Mouse (Mus musculus) hindbrain, embryonic 12.5 days (tissue): ENCODE data around the gene Lasp1. TPM values are rescaled to one million over a fixed set of nuclear protein-coding genes. Genes with fewer than 3 reads are reported as not detected.
"Not testable (repeated sequence)": the region's sequence is repeated elsewhere in the genome, so short reads cannot be mapped to it uniquely, and the experiment has no call there.

Experiments used
- ATAC-seq: fragments of 200-750 bp; cut with Nextera tagmentation; 2 replicates; pipeline ENCODE4 v1.8.0; 2017; ENCODE audit warnings: moderate TSS enrichment; ENCODE audit not compliant: low FRiP score
- H3K27ac ChIP-seq: fragments of 300-500 bp; sonication (generic); 2 replicates; pipeline ENCODE4 v1.5.1; 2016; ENCODE audit warnings: mild to moderate bottlenecking
- H3K27me3 ChIP-seq: fragments of 300-500 bp; sonication (generic); 2 replicates; pipeline ENCODE4 v1.6.1; 2016; ENCODE audit warnings: mild to moderate bottlenecking
- H3K36me3 ChIP-seq: fragments of 300-500 bp; sonication (generic); 2 replicates; pipeline ENCODE4 v1.6.1; 2016; ENCODE audit warnings: mild to moderate bottlenecking
- H3K4me1 ChIP-seq: fragments of 300-500 bp; sonication (generic); 2 replicates; pipeline ENCODE4 v1.6.1; 2016
- H3K4me2 ChIP-seq: fragments of 300-500 bp; sonication (generic); replicated peaks from 2 replicates; pipeline ENCODE4 v1.6.1; 2016; ENCODE audit warnings: mild to moderate bottlenecking
- H3K4me3 ChIP-seq: fragments of 300-500 bp; sonication (generic); 2 replicates; pipeline ENCODE4 v1.5.1; 2016; ENCODE audit warnings: mild to moderate bottlenecking
- H3K9ac ChIP-seq: fragments of 300-500 bp; sonication (generic); 2 replicates; pipeline ENCODE4 v1.6.1; 2016; ENCODE audit warnings: mild to moderate bottlenecking, moderate library complexity
- H3K9me3 ChIP-seq: fragments of 300-500 bp; sonication (generic); replicated peaks from 2 replicates; pipeline ENCODE4 v1.6.1; 2016; ENCODE audit warnings: mild to moderate bottlenecking
- WGBS: fragments of 180-500 bp; shearing (Covaris S2); methylation state at CpG from one replicate; pipeline ENCODE4 v1.1.7; 2016; 5-methylcytosine and 5-hydroxymethylcytosine counted together
- polyA plus RNA-seq: library from polyadenylated mRNA; unstranded; fragments of >200 nt; fragmentation: Nextera tagmentation; extraction: Ambion mirVana; gene quantifications from 2 replicates; pipeline ENCODE4 v1.2.1, GENCODE M21; 2016

Gene Lasp1
- polyA plus RNA-seq, 1 experiment from 2014 or later, result 111 TPM

DNA sequence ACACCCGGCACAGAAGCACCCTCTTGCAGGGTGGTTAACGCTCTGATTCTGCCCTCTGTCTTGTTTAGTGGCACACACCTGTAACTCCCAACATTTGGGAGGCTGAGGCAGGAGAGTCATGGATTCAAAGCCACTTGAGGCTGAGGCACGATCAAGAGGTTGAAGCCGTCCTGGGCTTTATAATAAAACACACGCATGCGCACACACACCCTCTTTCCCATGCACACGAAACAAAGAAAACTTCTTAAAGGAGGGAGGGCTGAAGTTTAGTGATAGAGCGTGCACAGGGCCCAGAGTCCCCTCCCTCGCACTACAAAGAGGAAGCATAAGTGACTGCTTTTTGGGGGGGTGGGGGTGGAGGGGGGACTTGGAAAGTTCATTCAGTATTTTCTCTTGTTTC lies 27.2 kb downstream of the Lasp1 start:
- Histone ChIP-seq H3K4me2 (no peak overlapping the region), H3K27ac (no peak overlapping the region), H3K9me3 (no peaks in the 10 kb centered on the region), H3K36me3 (peaks cover 64% of the 10 kb centered on the region), H3K4me3 (no peak overlapping the region), H3K9ac (no peak overlapping the region), H3K27me3 (no peaks in the 10 kb centered on the region), H3K4me1 (no peaks in the 10 kb centered on the region)
- 89% methylated on average over 9 of the region's 9 CpGs for WGBS
- ATAC-seq, result no peak

DNA sequence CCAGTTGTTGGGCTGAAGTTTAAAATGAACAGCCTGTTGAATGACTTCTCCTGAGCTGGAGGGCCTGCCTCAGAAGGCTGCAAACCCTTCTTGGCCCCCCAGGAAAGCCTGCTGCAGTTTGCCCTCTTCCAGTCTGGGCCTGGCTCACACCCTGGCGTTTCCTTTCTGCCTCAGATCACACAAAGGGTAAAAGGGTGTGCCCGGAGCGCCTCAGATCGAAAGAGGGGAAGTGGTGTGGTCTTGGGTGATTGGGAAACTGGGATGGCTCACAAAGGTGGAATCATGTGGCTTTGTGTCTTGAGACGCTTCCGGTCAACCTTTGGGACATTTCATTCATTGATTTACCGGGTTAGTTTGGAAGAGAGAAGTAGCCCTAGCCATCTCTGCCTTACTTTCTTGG lies 27.6 kb downstream of the Lasp1 start:
- H3K27ac ChIP-seq, result no peak overlapping the region
- no peaks in the 10 kb centered on the region for H3K4me1 ChIP-seq
- H3K4me3 ChIP-seq, result no peak overlapping the region
- ATAC-seq, result no peak
- H3K9ac ChIP-seq, result no peak overlapping the region
- 71% methylated on average over 7 of the region's 7 CpGs for WGBS
- H3K36me3 ChIP-seq, result peaks cover 59% of the 10 kb centered on the region
- H3K9me3 ChIP-seq, result no peaks in the 10 kb centered on the region
- H3K4me2 ChIP-seq, result no peak overlapping the region
- no peaks in the 10 kb centered on the region for H3K27me3 ChIP-seq

- ATAC-seq, result no peak
- Histone ChIP-seq H3K9ac (no peak overlapping the region), H3K4me2 (no peak overlapping the region), H3K27me3 (no peaks in the 10 kb centered on the region), H3K4me3 (no peak overlapping the region), H3K9me3 (no peaks in the 10 kb centered on the region), H3K27ac (no peak overlapping the region), H3K36me3 (peaks cover 64% of the 10 kb centered on the region), H3K4me1 (no peaks in the 10 kb centered on the region)
- 87% methylated on average over 6 of the region's 6 CpGs for WGBS
Observed at GRCm38 (mm10) chr11:97827654-97828053, 28.9 kb downstream of the Lasp1 start.

DNA sequence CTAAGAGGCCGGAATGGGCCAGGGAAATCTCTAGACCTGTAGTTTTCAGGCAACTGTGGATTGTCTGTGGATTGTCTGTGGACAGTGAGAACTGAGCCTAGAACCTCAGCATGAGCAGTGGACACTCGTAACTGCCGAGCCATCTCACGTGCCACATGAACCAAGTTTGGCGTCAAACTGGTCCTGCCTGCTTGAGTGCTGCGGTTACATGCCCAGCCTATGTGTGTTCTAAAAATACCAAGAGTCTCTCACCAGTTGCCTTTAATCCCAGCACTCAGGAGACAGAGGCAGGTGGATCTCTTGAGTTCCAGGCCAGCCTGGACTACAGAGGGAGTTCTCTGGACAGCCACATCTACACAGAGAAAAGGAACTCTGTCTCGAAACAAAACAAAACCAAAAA lies 30.6 kb downstream of the Lasp1 start:
- Histone ChIP-seq H3K36me3 (peaks cover 70% of the 10 kb centered on the region), H3K4me1 (no peaks in the 10 kb centered on the region), H3K27me3 (no peaks in the 10 kb centered on the region), H3K4me3 (no peak overlapping the region), H3K27ac (no peak overlapping the region), H3K9ac (no peak overlapping the region), H3K9me3 (no peaks in the 10 kb centered on the region), H3K4me2 (no peak overlapping the region)
- WGBS, result 93% methylated on average over 7 of the region's 7 CpGs
- ATAC-seq, result no peak

GRCm38 (mm10) chr11:97829913-97830476 lies 31.2 kb downstream of the Lasp1 start:
- peaks cover 72% of the 10 kb centered on the region for H3K36me3 ChIP-seq
- ATAC-seq, result no peak
- no peak overlapping the region for H3K27ac ChIP-seq
- no peaks in the 10 kb centered on the region for H3K4me1 ChIP-seq
- H3K27me3 ChIP-seq, result no peaks in the 10 kb centered on the region
- H3K4me3 ChIP-seq, result no peak overlapping the region
- WGBS, result 83% methylated on average over 12 of the region's 12 CpGs
- no peak overlapping the region for H3K9ac ChIP-seq
- H3K4me2 ChIP-seq, result no peak overlapping the region
- H3K9me3 ChIP-seq, result no peaks in the 10 kb centered on the region

- no peaks in the 10 kb centered on the region for H3K27me3 ChIP-seq
- no peaks in the 10 kb centered on the region for H3K9me3 ChIP-seq
- H3K4me2 ChIP-seq, result no peak overlapping the region
- WGBS, result 81% methylated on average over 6 of the region's 6 CpGs
- no peaks in the 10 kb centered on the region for H3K4me1 ChIP-seq
- no peak overlapping the region for H3K9ac ChIP-seq
- no peak overlapping the region for H3K27ac ChIP-seq
- H3K36me3 ChIP-seq, result peaks cover 72% of the 10 kb centered on the region
- no peak for ATAC-seq
- no peak overlapping the region for H3K4me3 ChIP-seq
Observed at GRCm38 (mm10) chr11:97830501-97830900, 31.7 kb downstream of the Lasp1 start.

DNA sequence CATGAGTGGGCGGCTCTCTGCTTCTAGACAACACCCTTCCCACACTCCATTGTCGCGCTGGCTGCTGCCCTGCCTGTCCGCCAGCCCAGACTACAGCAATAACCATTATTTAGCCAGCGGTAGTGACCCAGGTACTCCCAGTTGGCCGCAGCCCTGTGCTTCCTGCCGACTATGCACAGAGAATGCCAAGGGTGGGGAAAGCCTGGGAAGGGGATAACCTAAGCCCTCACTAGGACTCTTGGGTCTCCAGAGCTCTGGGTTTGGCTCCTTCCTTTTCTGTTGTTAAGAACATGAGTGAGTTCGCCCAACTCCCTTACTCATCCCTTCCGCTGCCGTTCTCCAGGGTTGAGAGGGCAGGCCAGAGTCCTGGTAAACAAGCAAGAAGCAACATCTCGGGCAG lies 33.2 kb downstream of the Lasp1 start:
- WGBS, result 72% methylated on average over 11 of the region's 11 CpGs
- Histone ChIP-seq H3K9me3 (no peaks in the 10 kb centered on the region), H3K36me3 (peaks cover 71% of the 10 kb centered on the region), H3K4me2 (no peak overlapping the region), H3K4me1 (no peaks in the 10 kb centered on the region), H3K4me3 (no peak overlapping the region), H3K9ac (no peak overlapping the region), H3K27me3 (no peaks in the 10 kb centered on the region), H3K27ac (no peak overlapping the region)
- no peak for ATAC-seq

GRCm38 (mm10) chr11:97833352-97833751 lies 34.6 kb downstream of the Lasp1 start:
- Histone ChIP-seq H3K27me3 (no peaks in the 10 kb centered on the region), H3K27ac (no peak overlapping the region), H3K9ac (no peak overlapping the region), H3K4me3 (no peak overlapping the region), H3K9me3 (no peaks in the 10 kb centered on the region), H3K4me2 (no peak overlapping the region), H3K36me3 (peaks cover 65% of the 10 kb centered on the region), H3K4me1 (no peaks in the 10 kb centered on the region)
- 70% methylated on average over 15 of the region's 15 CpGs for WGBS
- ATAC-seq, result no peak

DNA sequence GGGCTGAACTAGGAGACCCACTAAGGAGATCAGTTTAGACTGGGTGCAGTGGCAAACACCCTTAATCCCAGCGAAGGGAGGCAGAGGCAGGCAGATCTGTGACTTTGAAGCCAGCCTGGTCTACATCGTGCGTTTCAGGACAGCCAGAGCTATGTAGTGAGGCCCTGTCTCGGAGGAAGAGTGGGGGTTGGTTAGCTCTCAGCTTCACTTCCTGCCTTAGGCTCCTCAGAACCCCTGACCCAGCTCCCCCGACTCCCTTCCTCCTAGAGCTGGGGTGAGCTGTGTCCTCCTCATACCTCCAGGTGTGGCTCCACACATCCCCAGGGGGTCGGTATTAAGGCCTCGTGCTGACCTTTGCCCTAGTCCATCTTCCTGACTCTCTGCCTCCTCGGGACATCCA lies 37.7 kb downstream of the Lasp1 start:
- Histone ChIP-seq H3K27me3 (no peaks in the 10 kb centered on the region), H3K36me3 (peaks cover 52% of the 10 kb centered on the region)
- 65% methylated on average over 8 of the region's 8 CpGs for WGBS

GRCm38 (mm10) chr11:97837051-97837450 lies 38.3 kb downstream of the Lasp1 start:
- H3K27me3 ChIP-seq, H3K4me2 ChIP-seq, H3K27ac ChIP-seq, H3K9ac ChIP-seq, H3K9me3 ChIP-seq, ATAC-seq, H3K4me3 ChIP-seq: not testable (repeated sequence)
- peaks cover 50% of the 10 kb centered on the region for H3K36me3 ChIP-seq
- H3K4me1 ChIP-seq, result peaks cover 17% of the 10 kb centered on the region
- WGBS, result 75% methylated on average over 9 of the region's 9 CpGs

More for the DNA sequence above, 37.7 kb downstream of the Lasp1 start:
- Histone ChIP-seq H3K4me3 (no peak overlapping the region), H3K9me3 (no peaks in the 10 kb centered on the region), H3K4me1 (peaks cover 12% of the 10 kb centered on the region), H3K9ac (no peak overlapping the region), H3K4me2 (no peak overlapping the region), H3K27ac (no peak overlapping the region)
- ATAC-seq, result no peak

DNA sequence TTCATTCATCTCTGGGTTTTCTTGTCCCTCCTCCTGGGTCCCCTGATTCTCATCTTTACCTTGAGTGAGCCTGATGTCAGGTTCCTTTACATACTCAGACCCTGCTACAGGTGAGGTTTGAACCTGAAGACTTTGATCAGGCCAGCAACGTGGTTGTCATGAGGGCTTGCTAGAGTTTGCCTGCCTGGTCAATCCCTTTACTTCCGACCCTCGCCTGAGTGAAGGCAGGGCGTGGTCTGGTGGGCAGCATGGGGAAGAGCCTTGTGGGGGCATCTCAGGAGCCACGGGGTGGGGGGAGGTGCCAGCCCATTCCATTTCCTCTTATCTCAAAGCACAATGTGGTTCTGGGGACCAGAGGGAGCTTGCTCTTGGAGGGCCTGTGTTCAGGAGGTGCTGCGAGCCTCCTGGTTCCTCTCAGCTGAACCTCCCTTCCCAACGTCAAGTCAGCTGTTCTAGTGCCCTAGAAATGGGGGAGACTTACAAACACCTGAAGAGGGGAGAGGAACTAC lies 38.9 kb downstream of the Lasp1 start:
- Histone ChIP-seq H3K27ac (no peak overlapping the region), H3K9me3 (no peaks in the 10 kb centered on the region), H3K4me3 (no peak overlapping the region), H3K4me2 (no peak overlapping the region), H3K36me3 (peaks cover 45% of the 10 kb centered on the region), H3K27me3 (no peaks in the 10 kb centered on the region), H3K9ac (no peak overlapping the region), H3K4me1 (peaks cover 22% of the 10 kb centered on the region)
- 78% methylated on average over 7 of the region's 7 CpGs for WGBS
- ATAC-seq, result no peak

DNA sequence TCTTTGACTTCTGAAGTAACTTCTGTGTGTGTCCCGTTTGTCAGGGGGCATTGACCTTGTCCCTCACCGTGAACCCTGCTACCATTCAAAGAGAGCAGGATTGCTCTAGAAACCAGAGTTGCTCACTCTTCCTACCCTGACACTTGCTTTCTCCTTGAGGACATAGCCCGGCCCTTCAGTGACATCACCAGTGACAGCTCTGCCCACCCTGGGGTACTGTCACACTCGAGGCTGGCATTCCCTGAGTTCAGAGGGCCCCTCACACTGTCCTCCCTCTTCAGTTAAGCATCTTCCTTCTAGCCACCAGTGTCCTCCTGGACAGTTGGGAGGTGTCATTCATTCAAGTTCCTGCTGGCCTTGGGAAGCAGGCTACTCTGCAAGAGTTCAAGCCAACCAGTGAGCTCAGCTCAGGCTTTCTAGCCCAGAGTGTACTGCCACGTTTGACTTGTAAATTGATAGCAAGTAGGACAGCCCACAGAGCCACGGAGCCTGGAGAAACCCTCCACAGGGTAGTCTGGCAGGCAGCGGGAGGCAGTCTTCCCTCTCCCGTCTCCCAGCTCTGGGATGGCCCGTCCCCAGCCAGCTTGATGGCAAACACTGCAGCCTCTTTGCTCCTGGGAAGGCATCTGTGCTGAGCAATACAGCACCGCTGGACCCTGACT lies 40.1 kb downstream of the Lasp1 start:
- Histone ChIP-seq H3K9ac (no peak overlapping the region), H3K27ac (peak overlapping the region; percentile 57; the same call in 1 of the 2 replicates), H3K4me1 (peaks cover 22% of the 10 kb centered on the region), H3K9me3 (no peaks in the 10 kb centered on the region), H3K4me2 (no peak overlapping the region), H3K4me3 (no peak overlapping the region), H3K36me3 (peaks cover 38% of the 10 kb centered on the region), H3K27me3 (no peaks in the 10 kb centered on the region)
- 36% methylated on average over 10 of the region's 10 CpGs for WGBS
- ATAC-seq, result no peak
